Mouse (Mus musculus) Patski (cell line): ENCODE measurements around the gene Parp16. TPM values are rescaled to one million over a fixed set of nuclear protein-coding genes. Genes with fewer than 3 reads are reported as not detected.

Experiments
- ATAC-seq: fragments of 100-300 bp; one replicate; pipeline ENCODE4 v1.8.0; 2021
- CTCF ChIA-PET: fragments of 350-600 bp; sonication (Branson Sonifier 250); formaldehyde crosslinking; loops from one replicate; lab custom pipeline; 2022; ENCODE audit warnings: inconsistent platforms; lab: Charles Lee
- POLR2A ChIA-PET: fragments of 350-600 bp; sonication (Branson Sonifier 250); formaldehyde crosslinking; loops from one replicate; lab custom pipeline; 2022; ENCODE audit warnings: antibody characterized with exemption, inconsistent platforms; lab: Charles Lee
- DNase-seq: peaks from one replicate; pipeline ENCODE4 v3.0.0-alpha.2; 2011; ENCODE audit warnings: low read depth, low spot score
- H3K27me3 ChIP-seq: fragments of 371-371 bp; one replicate; pipeline ENCODE4 v1.5.1; 2021
- CTCF ChIP-seq: fragments of 100-300 bp; IDR thresholded peaks from one replicate; pipeline ENCODE4 v1.5.1; 2021
- in situ Hi-C: fragments of 300-500 bp; cut with MboI; formaldehyde crosslinking; loops from 3 replicates; pipeline ENCODE4 v1.11.1; 2018; ENCODE audit warnings: low pct_unique_long_range_greater_than_20kb, mixed read lengths
- polyA plus RNA-seq: library from polyadenylated mRNA; unstranded; gene quantifications from one replicate; pipeline ENCODE4 v1.2.3, GENCODE M21; 2021

Parp16 gene
- polyA plus RNA-seq: 7.0 TPM

GRCm38 (mm10) chr9:65195053-65195452, at the start of gene Parp16:
Gene Parp16 (plus strand): TSS chr9:65195353.
- DNase-seq (no peak), ATAC-seq (no peak)
- ChIA-PET CTCF (interaction anchor here (3.4 kb wide), 1 partner anchor 88 kb away, joined by 22 read pairs; no protein-coding TSS in a partner anchor), POLR2A (interaction anchor here (1.1 kb wide), 1 partner anchor 32 kb away, joined by 3 read pairs; no protein-coding TSS in a partner anchor)
- in situ Hi-C loops: no loop called here
- H3K27me3 ChIP-seq: no peaks in the 10 kb centered on the region
- no peak for TF ChIP-seq CTCF

GRCm38 (mm10) chr9:65146001-65146400, 49.2 kb upstream of the Parp16 start:
- POLR2A ChIA-PET: no interaction called here
- no peak for DNase-seq
- ATAC-seq: no peak
- TF ChIP-seq CTCF: no peak
- peaks cover 54% of the 10 kb centered on the region for H3K27me3 ChIP-seq
- CTCF ChIA-PET: no interaction called here
- in situ Hi-C loops: no loop called here

GRCm38 (mm10) chr9:65148507-65148906, 46.6 kb upstream of the Parp16 start:
- DNase-seq (no peak), ATAC-seq (no peak)
- ChIA-PET CTCF (no interaction called here), POLR2A (no interaction called here)
- in situ Hi-C loops: no loop called here
- TF ChIP-seq CTCF: no peak
- peaks cover 43% of the 10 kb centered on the region for H3K27me3 ChIP-seq

GRCm38 (mm10) chr9:65152711-65153330, 42.3 kb upstream of the Parp16 start:
- ATAC-seq (no peak), DNase-seq (no peak)
- ChIA-PET POLR2A (no interaction called here), CTCF (interaction anchor here (1.2 kb wide), 1 partner anchor 12 kb away, joined by 4 read pairs; no protein-coding TSS in a partner anchor)
- in situ Hi-C loops: no loop called here
- TF ChIP-seq CTCF: no peak
- H3K27me3 ChIP-seq: peaks cover 49% of the 10 kb centered on the region

GRCm38 (mm10) chr9:65153331-65153711, 41.8 kb upstream of the Parp16 start:
- ChIA-PET CTCF (interaction anchor here (1.2 kb wide), 1 partner anchor 11 kb away, joined by 4 read pairs; no protein-coding TSS in a partner anchor), POLR2A (no interaction called here)
- TF ChIP-seq CTCF: no peak
- ATAC-seq (no peak), DNase-seq (no peak)
- H3K27me3 ChIP-seq: peaks cover 54% of the 10 kb centered on the region
- in situ Hi-C loops: no loop called here

GRCm38 (mm10) chr9:65154692-65155455, 40.3 kb upstream of the Parp16 start:
- DNase-seq: no peak
- TF ChIP-seq CTCF: no peak
- in situ Hi-C loops: no loop called here
- peaks cover 60% of the 10 kb centered on the region for H3K27me3 ChIP-seq
- no peak for ATAC-seq
- ChIA-PET POLR2A (no interaction called here), CTCF (no interaction called here)

- ChIA-PET POLR2A (no interaction called here), CTCF (no interaction called here)
These were observed 38.5 kb upstream of the Parp16 start for GRCm38 (mm10) chr9:65156604-65157003.

GRCm38 (mm10) chr9:65157631-65158030, 37.5 kb upstream of the Parp16 start:
- CTCF ChIA-PET: no interaction called here
- POLR2A ChIA-PET: no interaction called here
- H3K27me3 ChIP-seq: peaks cover 79% of the 10 kb centered on the region
- no peak for TF ChIP-seq CTCF
- DNase-seq: no peak
- in situ Hi-C loops: no loop called here
- no peak for ATAC-seq

More at GRCm38 (mm10) chr9:65156604-65157003, 38.5 kb upstream of the Parp16 start:
- no peak for DNase-seq
- H3K27me3 ChIP-seq: peaks cover 72% of the 10 kb centered on the region
- in situ Hi-C loops: no loop called here
- ATAC-seq: no peak
- no peak for TF ChIP-seq CTCF

GRCm38 (mm10) chr9:65161188-65161587, 34.0 kb upstream of the Parp16 start:
- in situ Hi-C loops: loop anchor here (5.0 kb wide), 1 partner anchor 34 kb away; no protein-coding TSS in a partner anchor
- H3K27me3 ChIP-seq: peaks cover 91% of the 10 kb centered on the region

GRCm38 (mm10) chr9:65161881-65162280, 33.3 kb upstream of the Parp16 start:
- ATAC-seq (no peak), DNase-seq (no peak)
- in situ Hi-C loops: loop anchor here (5.0 kb wide), 1 partner anchor 35 kb away; no protein-coding TSS in a partner anchor
- peaks cover 90% of the 10 kb centered on the region for H3K27me3 ChIP-seq
- no peak for TF ChIP-seq CTCF
- ChIA-PET POLR2A (no interaction called here), CTCF (no interaction called here)

More at GRCm38 (mm10) chr9:65161188-65161587, 34.0 kb upstream of the Parp16 start:
- POLR2A ChIA-PET: no interaction called here
- no peak for TF ChIP-seq CTCF
- DNase-seq: no peak
- ATAC-seq: no peak
- CTCF ChIA-PET: no interaction called here
